In genomic region chr10:24961112-24961511, GRCm38 (mm10) we compare ENCODE assay signal across 10 mouse cellular contexts. TPM values are rescaled to one million over a fixed set of nuclear protein-coding genes. Genes with fewer than 3 reads are reported as not detected.
A peak's percentile ranks its signal among the peaks of the same experiment; 100 is the strongest.
DNase-seq lines count a peak whose midpoint lies in the region; ATAC-seq and TF ChIP-seq lines count a peak whose summit lies in the region.
"Had no signal": no experiment of that assay in that cellular context is flagged by ENCODE, and none has a peak within 500 bp of the region (broad histone marks: within the 10 kb centered on the region; RNA-seq: fewer than 3 reads in every experiment).

No protein-coding gene starts in this region.

- H3K9ac ChIP-seq in liver, postnatal 0 days (replicated peaks): no peak overlapping the region
- no peak overlapping the region for H3K9ac ChIP-seq in liver, embryonic 12.5 days
- H3K9ac ChIP-seq in forebrain, embryonic 16.5 days (replicated peaks; ENCODE audit: low read depth, low read length): no peak overlapping the region
- H3K9ac ChIP-seq: embryonic facial prominence, embryonic 13.5 days had no signal

- no peak overlapping the region for H3K4me3 ChIP-seq in liver, postnatal 0 days (ENCODE audit: low read depth, low read length)
- H3K4me3 ChIP-seq in liver, embryonic 12.5 days: no peak overlapping the region
- no peak overlapping the region for H3K4me3 ChIP-seq in forebrain, embryonic 16.5 days (replicated peaks; ENCODE audit: low read length)
- H3K4me3 ChIP-seq: embryonic facial prominence, embryonic 13.5 days had no signal

- ATAC-seq in liver, postnatal 0 days: no peak; the same call in 1 of the 2 replicates
- ATAC-seq in liver, embryonic 12.5 days: no peak
- ATAC-seq in forebrain, embryonic 16.5 days: peak; percentile 62

- no peak overlapping the region for H3K27ac ChIP-seq in liver, postnatal 0 days (ENCODE audit: low read depth)
- H3K27ac ChIP-seq in liver, embryonic 12.5 days: no peak overlapping the region
- H3K27ac ChIP-seq in forebrain, embryonic 16.5 days (ENCODE audit: low read length): no peak overlapping the region
- H3K27ac ChIP-seq: embryonic facial prominence, embryonic 13.5 days had no signal

- no peaks in the 10 kb centered on the region for H3K27me3 ChIP-seq in liver, postnatal 0 days (ENCODE audit: insufficient read depth, low read length)
- no peaks in the 10 kb centered on the region for H3K27me3 ChIP-seq in liver, embryonic 12.5 days (replicated peaks)
- no peaks in the 10 kb centered on the region for H3K27me3 ChIP-seq in forebrain, embryonic 16.5 days (replicated peaks; ENCODE audit: control insufficient read depth, insufficient read depth, low read length)

- no peak for TF ChIP-seq EP300 in liver, postnatal 0 days (IDR thresholded peaks at IDR 0.05; ENCODE audit: low read depth)

- H3K4me2 ChIP-seq in liver, postnatal 0 days (ENCODE audit: low read depth, low read length): no peak overlapping the region
- no peak overlapping the region for H3K4me2 ChIP-seq in liver, embryonic 12.5 days
- H3K4me2 ChIP-seq in forebrain, embryonic 16.5 days (ENCODE audit: low read length): no peak overlapping the region
- H3K4me2 ChIP-seq: embryonic facial prominence, embryonic 13.5 days had no signal

- DNase-seq in cerebellum, adult 8-10 months: peak; percentile 28
- DNase-seq in cerebellum, postnatal 36 days: no peak
- no peak for DNase-seq in liver, postnatal 0 days
- DNase-seq in retina, embryonic 14.5 days (ENCODE audit: low spot score): peak; percentile 80
- no peak for DNase-seq in spleen, postnatal 14 days (ENCODE audit: low spot score in 2 of 2)
- no peak for DNase-seq in spleen, postnatal 4 days (ENCODE audit: low spot score in 2 of 2)
- DNase-seq: B cell, adult 2 months had no signal

- peaks cover 8% of the 10 kb centered on the region; the same call in 1 of the 2 replicates for H3K4me1 ChIP-seq in liver, postnatal 0 days (ENCODE audit: insufficient read depth)
- 0 out of 2 replicates have a peak, but pooled peaks cover 4% of the 10 kb centered on the region for H3K4me1 ChIP-seq in liver, embryonic 12.5 days
- peaks cover 10% of the 10 kb centered on the region for H3K4me1 ChIP-seq in forebrain, embryonic 16.5 days (replicated peaks; ENCODE audit: control insufficient read depth, insufficient read depth, low read length)
- H3K4me1 ChIP-seq: embryonic facial prominence, embryonic 13.5 days had no signal

- no peaks in the 10 kb centered on the region for H3K36me3 ChIP-seq in liver, postnatal 0 days (replicated peaks; ENCODE audit: insufficient read depth, low read length)
- no peaks in the 10 kb centered on the region for H3K36me3 ChIP-seq in liver, embryonic 12.5 days
- H3K36me3 ChIP-seq in forebrain, embryonic 16.5 days (ENCODE audit: control insufficient read depth, insufficient read depth): no peaks in the 10 kb centered on the region
- H3K36me3 ChIP-seq: embryonic facial prominence, embryonic 13.5 days had no signal

- TF ChIP-seq CTCF in liver, postnatal 0 days (IDR thresholded peaks at IDR 0.05; ENCODE audit: low read depth): peak; percentile 53

- no peaks in the 10 kb centered on the region for H3K9me3 ChIP-seq in liver, postnatal 0 days (ENCODE audit: low read length)
- H3K9me3 ChIP-seq in liver, embryonic 12.5 days (replicated peaks): no peaks in the 10 kb centered on the region
- H3K9me3 ChIP-seq in forebrain, embryonic 16.5 days (ENCODE audit: control insufficient read depth, low read length): no peaks in the 10 kb centered on the region
- H3K9me3 ChIP-seq: embryonic facial prominence, embryonic 13.5 days had no signal

- 39% methylated on average over 2 of the region's 2 CpGs for WGBS in liver, postnatal 0 days (ENCODE audit: insufficient replicate concordance)
- WGBS in liver, embryonic 12.5 days (ENCODE audit: insufficient replicate concordance): 30% methylated on average over 2 of the region's 2 CpGs
- WGBS in forebrain, embryonic 16.5 days: 41% methylated on average over 2 of the region's 2 CpGs

RNA-seq across cellular contexts. Expression of gene Arg1, which starts 33.8 kb away (rescaled TPM):
- 604 and 722 TPM in 2 replicates for polyA plus RNA-seq in liver, postnatal 0 days (2015; fragmentation: Nextera tagmentation; extraction: Ambion mirVana)
- polyA plus RNA-seq in liver, embryonic 12.5 days (2016; fragmentation: Nextera tagmentation; extraction: Ambion mirVana): 3.6 and 4.0 TPM in 2 replicates
- 0.68 and 0.76 TPM in 2 replicates for polyA plus RNA-seq in forebrain, embryonic 16.5 days (2015; fragmentation: Nextera tagmentation; extraction: Ambion mirVana)

Comparison
In these comparisons a context has a peak if more than half of its experiments do, and no peak if none do; other contexts are left out.
1. DNase-seq: peak in cerebellum, adult 8-10 months (single experiment) and retina, embryonic 14.5 days (single experiment); none in cerebellum, postnatal 36 days (0 of 2), liver, postnatal 0 days (single experiment), spleen, postnatal 14 days (0 of 2) and spleen, postnatal 4 days (0 of 2).
2. RNA of gene Arg1, which starts 33.8 kb away (polyA plus RNA-seq): 604 to 722 TPM in liver, postnatal 0 days; 3.6 to 4.0 TPM in liver, embryonic 12.5 days and 0.68 to 0.76 TPM in forebrain, embryonic 16.5 days; every median in the first group is over 100 times any median in the second.